In the genomic region with DNA sequence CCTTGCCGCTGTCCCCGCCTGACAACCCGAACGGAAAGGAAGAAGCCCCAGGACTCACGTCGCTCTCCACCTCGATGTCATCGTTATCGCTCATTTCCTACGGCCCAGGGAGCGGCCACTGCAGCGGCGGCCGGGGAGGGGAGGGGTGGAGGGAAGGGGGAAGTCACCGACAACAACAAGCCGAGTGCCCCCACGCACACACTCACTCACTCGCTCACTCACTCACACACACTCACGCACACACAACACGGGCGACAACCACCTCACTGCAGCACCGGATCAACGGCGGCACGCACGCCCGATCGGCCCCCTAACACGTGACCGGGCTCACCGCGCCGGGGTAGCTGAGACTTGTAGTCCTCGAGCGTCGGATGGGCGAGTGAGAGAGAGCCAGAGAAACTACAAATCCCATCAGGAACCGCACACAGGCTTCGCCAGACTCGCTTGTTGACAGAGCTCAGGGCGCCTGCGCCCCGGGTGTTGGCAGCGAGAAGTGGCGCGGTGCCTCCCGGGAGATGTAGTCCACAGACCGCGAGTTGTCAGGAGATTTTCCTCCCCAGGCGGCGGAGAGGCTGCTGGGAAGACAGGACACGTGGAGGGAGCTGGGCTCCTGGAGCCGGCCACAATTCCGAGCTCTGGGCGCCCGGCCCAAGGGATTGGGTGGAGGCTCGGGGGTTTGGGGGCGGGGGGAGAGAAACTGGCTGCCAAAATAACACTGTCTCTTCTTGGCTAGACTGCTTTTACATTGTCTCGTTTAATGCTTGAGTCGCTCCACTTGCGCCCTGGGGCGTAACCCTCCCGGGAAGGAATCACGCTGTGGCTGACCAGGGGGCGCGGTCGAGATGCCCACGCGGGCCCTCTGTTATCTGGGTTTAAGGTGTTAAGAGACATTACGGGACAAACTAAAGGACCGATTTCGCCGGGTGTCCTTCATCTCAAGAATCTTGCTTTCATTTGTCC, we compare ENCODE assay signal across 8 mouse cellular contexts. TPM values are rescaled to one million over a fixed set of nuclear protein-coding genes. Genes with fewer than 3 reads are reported as not detected.
DNase-seq lines count a peak whose midpoint lies in the region; ATAC-seq lines count a peak whose summit lies in the region.

A gene (minus strand): TSS at position 270 of the 960 bp plus-strand sequence.

- H3K27me3 ChIP-seq in hindbrain, embryonic 14.5 days (ENCODE audit: control insufficient read depth, insufficient read depth, low read length), result no peaks in the 10 kb centered on the region

- H3K4me3 ChIP-seq in hindbrain, embryonic 14.5 days (replicated peaks; ENCODE audit: low read length), result peak within 1 kb of the TSS; percentile 73

- peak within 1 kb of the TSS; percentile 56 for H3K27ac ChIP-seq in hindbrain, embryonic 14.5 days

- under 1% methylated on average over 72 of the region's 73 CpGs for WGBS in hindbrain, embryonic 14.5 days

- DNase-seq in R1 (ENCODE audit: low read depth, low spot score), result peak; percentile 100
- DNase-seq in cerebellum, postnatal 25 days, result peak; percentile 99
- DNase-seq in frontal cortex, postnatal 25 days (ENCODE audit: low spot score in 2 of 2), result peak; percentile 97
- peak; percentile 98 for DNase-seq in hindbrain, embryonic 14.5 days (ENCODE audit: low spot score)
- DNase-seq in layer of hippocampus, postnatal 36 days, result peak; percentile 99 to 100
- DNase-seq in lung, postnatal 36 days, result peak; percentile 99
- DNase-seq in retina, postnatal 1 day, result peak; percentile 100
- DNase-seq in urinary bladder, adult 18-20 months (ENCODE audit: low spot score in 2 of 2), result peak; percentile 96 to 99

- ATAC-seq in hindbrain, embryonic 14.5 days (ENCODE audit: low FRiP score), result peak; percentile 99

- peaks cover 16% of the 10 kb centered on the region for H3K36me3 ChIP-seq in hindbrain, embryonic 14.5 days (replicated peaks; ENCODE audit: control insufficient read depth, insufficient read depth)

- peak within 1 kb of the TSS; percentile 78 for H3K9ac ChIP-seq in hindbrain, embryonic 14.5 days

- H3K4me1 ChIP-seq in hindbrain, embryonic 14.5 days (replicated peaks; ENCODE audit: control insufficient read depth, insufficient read depth, low read length), result peaks cover 9% of the 10 kb centered on the region

- H3K4me2 ChIP-seq in hindbrain, embryonic 14.5 days (replicated peaks), result peak within 1 kb of the TSS; percentile 83

- H3K9me3 ChIP-seq in hindbrain, embryonic 14.5 days (ENCODE audit: control insufficient read depth, low read length), result no peaks in the 10 kb centered on the region

RNA-seq across cellular contexts. Expression of the gene that starts here (rescaled TPM):
- polyA plus RNA-seq in hindbrain, embryonic 14.5 days (2014; fragmentation: Nextera tagmentation; extraction: Ambion mirVana), result 47.6 and 52.9 TPM in 2 replicates
- 10 to 100 TPM; 72.0 to 76.5 TPM for total RNA-seq in layer of hippocampus, postnatal 36 days (2021)

Comparison
In these comparisons a context has a peak if more than half of its experiments do, and no peak if none do; other contexts are left out.
1. Peak in every context shown above with its lines: DNase-seq, ATAC-seq, H3K4me3 ChIP-seq and H3K27ac ChIP-seq.